Mouse (Mus musculus) spleen, postnatal 14 days (tissue): ENCODE results near the gene Pom121.
"Not testable (repeated sequence)": the region's sequence is repeated elsewhere in the genome, so short reads cannot be mapped to it uniquely, and the experiment has no call there.

Experiments used
- DNase-seq, 2 experiments: peaks; one replicate each; pipeline ENCODE4 v3.0.0; 2021 to 2022; ENCODE audit warnings: low spot score in 2 of 2

Pom121 gene

DNA sequence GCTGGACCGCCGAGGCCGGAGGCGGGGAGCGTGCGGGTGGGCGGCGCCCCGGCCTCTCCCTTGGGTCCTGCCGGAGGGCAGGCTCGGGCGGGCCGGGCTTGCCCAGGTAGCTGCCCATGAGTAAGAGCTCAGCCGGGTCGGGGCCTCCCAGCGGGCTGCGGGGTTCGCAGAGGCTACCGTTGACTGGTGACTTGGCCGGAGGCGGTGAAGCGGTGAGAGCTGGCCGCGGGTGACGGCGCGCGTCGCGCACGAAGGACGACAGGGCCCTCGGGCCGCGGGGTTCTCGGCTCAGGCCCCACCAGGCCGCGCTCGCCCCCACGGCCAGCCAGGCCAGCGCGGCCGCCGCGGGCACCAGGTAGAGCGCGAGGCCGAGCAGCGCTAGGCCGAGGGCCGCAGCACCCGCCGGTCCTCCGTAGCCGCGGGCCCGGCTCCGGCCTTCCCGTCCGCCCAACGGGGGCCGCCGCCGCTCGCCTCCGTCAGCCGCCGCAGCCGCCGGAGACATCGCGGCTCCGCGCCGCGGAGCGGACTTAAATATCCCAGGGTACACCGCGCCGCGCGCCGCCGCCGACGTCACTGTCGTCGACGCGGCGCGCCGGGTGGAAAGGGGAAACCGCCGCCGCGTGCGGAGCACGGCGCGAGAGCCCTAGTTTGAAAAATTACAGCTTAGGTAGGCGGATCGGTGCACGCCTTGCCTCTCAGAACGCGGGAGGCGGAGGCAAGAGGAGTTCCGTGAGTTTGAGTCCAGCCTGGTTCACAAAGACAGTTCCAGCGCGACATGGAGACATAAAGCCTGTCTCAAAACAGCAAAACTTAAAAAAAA lies at the start of gene Pom121:
Gene Pom121 (minus strand): TSS at position 543 of the 820 bp plus-strand sequence.
- DNase-seq: peak; percentile 68 to 78

DNA sequence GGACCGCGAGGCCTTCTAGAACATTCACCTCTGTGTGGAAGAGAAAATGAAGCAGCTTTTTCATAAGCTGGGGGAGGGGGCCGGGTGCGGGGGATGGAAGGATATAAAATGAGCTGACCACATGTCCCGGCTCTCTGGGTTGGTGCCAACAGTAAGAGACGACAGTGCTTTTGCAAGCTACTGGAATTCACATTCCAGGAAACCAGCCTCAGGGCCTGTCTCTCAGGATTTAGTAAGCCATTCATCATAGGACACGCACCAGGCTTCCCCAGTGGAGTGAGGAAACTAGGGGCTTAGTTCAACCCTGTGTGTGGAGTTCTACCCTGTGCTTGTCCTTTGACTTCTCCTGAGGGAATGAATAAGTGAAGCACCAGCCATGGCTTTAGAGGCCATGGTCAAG lies 48.1 kb upstream of the Pom121 start:
- no peak for DNase-seq

DNA sequence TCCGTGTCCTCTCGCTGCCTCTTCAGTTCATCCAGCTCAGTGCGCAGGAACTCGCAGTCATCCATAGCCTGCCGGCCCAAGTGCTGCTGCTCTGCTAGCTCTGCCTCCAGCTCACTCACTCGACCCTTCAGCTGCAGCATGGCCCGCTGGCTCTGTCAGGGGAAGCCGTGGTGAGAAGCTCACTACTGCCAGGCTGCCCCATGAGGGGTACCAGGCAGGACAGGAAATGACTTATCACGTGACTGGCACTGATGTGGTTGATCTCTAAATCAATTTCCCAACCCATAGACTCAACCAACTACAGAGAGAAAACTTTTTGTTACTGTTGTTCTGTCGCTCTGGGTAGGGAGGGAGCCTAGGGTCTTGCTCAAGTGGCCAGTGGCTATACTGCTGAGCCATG lies 40.7 kb upstream of the Pom121 start:
- DNase-seq: no peak

DNA sequence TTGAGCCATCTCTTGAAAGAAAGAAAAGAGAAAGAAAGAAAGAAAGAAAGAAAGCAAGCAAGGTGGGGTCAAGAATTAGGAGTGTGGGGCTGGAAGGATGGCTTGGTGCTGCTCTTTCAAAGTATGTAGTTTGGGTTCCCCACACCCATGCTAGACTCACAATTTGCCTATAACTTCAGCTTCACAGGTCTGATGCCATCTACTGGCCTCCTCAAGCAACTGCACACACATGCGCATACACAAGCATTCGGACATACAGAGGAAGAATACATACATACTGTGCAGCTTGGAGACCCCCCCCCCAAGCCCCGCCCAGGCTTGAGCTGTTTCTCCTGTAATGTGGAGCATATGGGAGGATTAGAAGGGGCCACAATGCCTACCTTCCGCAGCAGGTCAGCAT lies 39.5 kb upstream of the Pom121 start:
- DNase-seq: no peak

DNA sequence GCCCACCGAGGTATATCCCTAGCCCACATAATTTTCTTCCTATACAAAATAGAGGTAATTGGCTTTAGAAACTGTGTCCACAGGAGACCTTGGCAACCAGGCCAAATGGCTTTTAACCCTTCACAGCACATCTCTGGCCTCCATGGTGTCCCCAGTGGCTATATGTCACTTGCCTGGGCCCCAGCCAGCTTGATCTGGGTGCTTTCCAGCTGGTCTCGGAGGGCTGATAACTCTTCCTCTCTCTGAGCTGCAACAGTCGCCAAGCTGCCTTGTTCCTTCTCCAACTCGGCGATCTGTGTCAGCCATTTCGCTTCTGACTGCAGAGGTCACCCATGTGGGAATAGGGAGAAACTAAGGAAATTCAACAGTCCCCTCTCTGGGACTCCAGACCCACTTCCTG lies 36.8 kb upstream of the Pom121 start:
- DNase-seq: no peak

DNA sequence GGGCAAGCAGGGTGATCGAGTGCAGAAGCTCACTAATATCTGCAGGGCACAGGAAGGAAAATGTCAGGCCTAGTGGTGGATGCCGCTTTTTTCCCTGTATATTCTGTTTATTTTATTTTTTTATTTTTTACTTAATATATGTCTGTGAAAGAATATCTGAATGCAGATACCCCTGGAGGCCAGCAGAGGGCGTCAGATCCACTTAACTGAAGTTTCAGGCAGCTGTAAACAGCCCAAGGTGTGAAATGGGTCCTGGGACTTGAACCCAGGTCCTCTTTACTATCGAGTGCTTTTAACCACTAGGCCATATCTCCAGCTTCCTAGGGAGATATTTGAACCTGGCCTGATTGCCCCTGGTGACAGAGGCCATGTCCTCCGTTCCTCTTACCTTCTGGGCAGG lies 34.4 kb upstream of the Pom121 start:
- no peak for DNase-seq

DNA sequence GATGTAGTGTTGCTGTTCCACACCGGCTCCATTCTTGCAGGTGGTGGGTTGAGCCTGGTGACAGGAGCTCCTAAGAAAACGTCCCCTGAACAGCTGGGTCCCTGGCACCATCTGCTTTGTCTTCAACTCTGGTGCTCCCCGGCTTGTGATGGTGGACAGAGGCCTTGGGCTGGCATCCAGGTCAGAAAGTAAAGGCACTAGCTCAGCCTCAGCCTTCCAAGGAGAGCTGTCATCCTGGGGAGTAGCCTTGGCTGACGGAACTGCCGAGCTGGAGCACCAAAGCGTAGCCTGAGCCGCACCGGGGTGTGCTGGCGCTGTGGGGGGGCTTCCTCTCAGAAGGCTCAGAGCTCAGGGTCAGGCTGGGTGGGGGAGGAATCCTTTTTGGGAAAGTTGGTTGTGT lies 15.9 kb upstream of the Pom121 start:
- DNase-seq: no peak

DNA sequence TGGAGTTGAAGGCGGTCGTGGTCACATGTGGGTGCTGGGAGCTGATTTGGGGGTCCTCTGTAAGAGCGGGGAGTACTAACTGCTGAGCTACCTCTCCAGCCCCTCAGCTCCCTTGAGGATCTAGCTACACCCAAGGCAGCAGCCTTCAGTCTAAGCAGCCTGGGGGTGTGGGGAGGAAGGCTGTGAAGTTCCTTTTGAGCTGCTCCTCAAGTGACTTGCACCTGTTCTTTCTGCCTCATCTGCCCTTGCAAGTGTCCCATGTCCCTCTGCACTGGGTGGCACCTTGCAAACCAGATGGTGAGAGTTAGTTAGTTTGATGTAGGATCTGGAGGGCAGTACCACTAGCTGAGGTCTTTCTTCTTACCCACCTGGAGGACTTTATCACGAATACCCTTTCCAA lies 13.8 kb upstream of the Pom121 start:
- DNase-seq: no peak

DNA sequence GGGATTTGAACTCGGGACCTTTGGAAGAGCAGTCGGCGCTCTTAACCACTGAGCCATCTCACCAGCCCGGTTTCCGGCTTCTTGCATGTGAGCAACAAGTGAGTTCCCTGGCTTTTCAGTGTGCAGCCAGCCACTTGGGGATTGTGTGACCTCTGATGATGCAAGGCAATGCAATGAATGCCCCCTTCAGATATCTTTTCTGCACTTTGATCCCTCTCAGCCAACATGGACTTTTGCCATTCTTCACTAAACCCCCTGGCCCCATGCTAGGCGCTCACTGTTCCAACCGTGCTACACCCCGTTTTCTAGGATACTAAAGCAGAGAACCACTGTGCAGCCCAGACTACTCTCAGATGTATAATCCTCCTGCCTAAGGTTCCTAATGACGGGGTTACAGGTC lies 11.1 kb upstream of the Pom121 start:
- DNase-seq: no peak

DNA sequence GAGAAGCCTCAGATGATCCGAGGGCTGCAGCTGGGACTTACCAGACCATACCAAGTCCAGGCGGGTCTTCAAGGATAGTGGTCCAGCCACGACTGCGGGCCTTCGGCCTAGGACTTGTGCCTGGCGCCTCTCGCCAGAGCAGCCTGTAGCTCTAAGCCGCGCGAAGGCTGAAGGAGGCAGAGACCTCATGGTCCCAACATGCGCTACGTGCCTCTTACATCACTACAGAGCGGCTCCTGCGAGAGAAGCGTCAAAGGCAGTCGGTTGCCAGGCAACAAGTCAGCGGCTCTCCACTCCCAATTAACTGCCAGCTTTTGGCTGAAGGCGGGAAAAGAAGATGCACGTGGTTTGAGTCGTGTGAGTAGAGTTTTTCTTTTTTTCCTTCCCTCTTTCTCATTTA lies 10.3 kb upstream of the Pom121 start:
- no peak for DNase-seq

DNA sequence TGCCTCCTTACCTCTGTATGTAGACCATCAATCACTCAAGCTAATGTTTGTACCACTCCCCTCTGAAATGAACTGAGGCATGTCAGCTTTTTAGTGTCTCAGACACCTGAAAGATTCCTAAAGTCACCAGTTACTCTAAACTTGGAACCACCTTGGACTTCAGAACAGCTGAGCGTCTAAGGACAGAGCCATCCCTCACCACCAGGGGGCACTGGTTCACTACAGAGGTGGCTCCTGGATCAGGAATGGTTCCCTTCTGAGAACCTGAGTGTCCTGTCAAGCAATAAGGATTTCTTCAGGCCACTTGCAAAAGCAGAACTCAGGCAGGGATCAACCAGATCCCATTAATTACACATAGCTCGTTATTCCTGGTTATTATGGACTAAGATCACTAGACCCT lies 5.9 kb upstream of the Pom121 start:
- peak; percentile 50 to 73 for DNase-seq

DNA sequence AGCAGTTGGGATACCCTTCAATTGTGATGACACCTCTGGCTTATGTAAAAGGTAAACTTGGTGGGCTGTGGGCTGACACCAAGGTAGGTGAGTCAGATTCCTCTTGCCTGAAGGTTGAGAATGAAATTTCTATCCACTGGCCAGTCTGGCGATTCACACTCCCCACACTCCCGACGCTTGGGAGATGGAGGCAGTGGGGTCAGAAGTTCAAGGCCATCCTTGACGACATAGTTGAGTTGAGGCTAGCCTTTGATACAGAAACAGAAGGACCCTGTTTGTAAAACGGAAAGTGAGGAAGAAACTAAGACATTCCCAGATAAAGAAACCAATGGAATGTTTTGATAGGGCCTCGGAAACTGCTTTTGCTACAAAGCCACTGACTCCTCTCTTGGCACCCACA lies 5.0 kb upstream of the Pom121 start:
- no peak for DNase-seq

DNA sequence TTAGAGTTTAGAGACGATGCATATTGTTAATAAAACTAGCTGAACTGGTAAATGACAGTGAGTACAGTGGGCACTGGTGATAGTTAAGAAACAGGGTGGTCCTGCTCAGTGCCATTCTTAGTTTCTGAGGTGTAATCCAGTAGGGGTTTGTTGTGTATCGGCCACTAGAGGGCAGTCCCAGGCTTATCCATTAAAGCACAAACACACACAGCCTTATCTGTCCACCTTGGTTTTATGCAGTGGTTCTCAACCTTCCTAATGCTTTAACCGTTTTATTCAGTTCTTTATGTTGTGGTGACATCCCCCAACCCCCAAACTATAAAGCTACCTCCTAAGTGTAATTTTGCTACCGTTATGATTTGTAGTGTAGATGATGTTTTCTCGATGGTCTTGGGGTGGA lies 1.5 kb upstream of the Pom121 start:
- DNase-seq: peak in 1 of 2 experiments; percentile 14

DNA sequence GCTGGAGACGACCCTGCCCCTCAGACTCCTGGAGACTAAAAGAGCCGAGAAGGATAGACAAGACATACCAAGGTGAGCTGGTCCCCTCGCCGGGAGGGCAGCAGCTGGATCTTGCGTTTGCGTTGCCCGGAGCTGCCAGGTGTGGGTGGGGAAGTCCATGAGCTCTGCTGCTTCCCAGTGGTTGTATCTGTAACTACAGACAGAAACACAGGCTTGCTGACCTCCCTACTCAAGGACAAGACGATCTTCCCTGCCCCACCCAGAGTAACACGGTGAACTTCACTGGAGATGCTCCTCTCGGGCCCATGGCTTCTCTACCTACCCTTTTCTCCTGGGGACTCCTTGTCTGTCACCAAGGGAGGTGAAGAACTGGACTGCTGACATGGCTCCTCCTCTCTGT lies 10.6 kb downstream of the Pom121 start:
- DNase-seq: no peak

DNA sequence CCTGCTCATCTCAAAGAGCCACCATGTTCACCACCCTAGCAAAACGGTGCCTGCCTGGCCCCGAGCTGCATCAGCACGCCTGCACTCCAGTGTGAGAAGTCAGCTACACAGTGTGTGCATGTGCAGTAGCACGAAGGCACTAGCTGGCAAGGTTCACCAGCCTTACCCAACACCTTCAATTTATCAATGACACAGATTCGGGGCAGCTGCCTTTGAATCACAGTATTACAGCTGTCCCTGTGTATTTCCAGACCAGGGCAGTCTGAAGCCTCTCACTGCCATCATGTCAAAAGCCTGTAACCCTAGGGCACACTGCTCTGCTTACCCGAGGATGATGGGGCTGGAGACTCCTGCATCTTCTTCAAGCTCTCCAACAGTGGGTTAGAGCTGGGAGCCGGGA lies 11.6 kb downstream of the Pom121 start:
- DNase-seq: no peak

DNA sequence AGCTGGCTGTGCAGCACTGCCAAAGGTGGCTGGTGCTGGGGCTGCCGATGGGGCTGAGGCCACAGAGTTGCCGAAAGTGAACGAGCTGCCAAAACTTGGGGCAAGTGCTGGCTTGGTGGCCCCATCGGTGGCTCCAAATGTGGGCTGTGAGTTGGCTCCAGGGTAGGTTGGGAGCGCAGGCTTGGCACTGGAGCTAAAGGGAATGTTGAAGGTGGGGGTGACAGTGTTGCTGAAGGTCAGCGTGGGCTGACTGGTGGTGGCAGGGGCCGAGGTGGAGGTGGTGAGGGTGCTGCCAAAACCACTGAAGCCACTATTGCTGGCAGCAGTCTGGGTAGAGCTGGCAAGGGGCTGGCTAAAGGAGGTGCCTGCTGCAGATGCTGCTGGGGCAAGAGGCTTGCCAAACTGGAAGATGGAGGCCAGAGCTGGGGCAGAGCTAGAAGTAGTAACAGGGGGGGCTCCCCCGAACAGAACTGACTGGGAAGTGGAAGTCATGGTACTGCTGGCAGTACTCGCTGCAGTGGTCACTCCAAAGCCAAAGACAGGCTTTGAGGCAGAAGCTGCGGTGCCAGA lies 12.9 kb downstream of the Pom121 start:
- DNase-seq: no peak

DNA sequence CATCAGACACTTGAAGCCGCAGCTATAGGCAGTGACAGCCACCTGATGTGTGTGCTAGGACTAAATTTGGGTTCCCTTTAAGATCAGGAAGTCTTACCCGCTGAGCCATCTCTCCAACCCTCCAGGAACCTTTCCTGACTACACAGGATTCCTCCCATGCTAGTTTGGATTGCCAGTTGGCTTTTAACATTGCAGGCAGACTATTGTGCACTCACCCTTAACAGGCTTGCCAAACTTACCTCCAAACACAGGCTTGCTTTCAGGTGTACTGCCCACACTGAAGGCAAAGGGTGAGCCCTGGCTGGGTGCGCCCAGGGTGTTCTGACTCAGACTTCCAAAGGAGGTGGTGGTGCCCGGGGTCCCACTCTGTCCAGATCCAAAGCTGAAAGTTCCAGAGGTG lies 13.7 kb downstream of the Pom121 start:
- no peak for DNase-seq

DNA sequence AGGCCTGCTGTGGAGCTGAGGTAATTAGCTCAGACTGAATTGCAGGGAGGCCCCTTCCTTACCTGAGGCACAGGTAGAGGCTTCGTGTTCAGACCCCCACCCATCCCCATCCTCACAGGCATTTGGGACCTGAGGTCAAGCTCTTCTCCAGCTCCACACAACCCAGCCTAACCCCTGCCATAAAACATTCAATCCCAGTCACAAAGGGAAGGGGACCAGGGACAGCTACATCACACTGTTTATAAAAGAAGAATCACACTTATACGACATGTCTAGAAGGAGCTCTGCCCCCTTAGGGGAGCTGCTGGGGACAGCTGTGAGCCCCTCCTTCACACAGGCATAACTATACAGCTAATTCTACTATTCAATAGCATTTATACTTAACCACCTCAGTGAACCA lies 18.0 kb downstream of the Pom121 start:
- DNase-seq: no peak

DNA sequence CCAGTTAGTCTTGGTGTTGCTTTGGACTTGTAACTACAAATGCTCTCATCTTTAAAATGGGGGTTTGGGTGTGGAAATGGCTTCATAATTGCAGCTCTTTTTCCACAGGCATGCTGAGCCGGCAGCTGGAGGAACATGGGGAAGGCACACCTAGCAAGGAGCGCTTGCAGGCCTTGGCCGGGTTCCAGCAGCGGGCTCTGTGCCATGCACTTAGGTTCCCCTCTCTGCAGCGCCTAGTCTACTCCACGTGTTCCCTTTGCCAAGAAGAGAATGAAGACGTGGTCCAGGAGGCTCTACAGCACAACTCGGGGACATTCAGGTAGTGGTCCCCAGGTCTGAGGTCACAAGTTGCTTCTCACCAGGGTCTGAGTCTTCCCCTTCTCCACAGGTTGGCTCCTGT lies 19.2 kb downstream of the Pom121 start:
- DNase-seq: no peak

DNA sequence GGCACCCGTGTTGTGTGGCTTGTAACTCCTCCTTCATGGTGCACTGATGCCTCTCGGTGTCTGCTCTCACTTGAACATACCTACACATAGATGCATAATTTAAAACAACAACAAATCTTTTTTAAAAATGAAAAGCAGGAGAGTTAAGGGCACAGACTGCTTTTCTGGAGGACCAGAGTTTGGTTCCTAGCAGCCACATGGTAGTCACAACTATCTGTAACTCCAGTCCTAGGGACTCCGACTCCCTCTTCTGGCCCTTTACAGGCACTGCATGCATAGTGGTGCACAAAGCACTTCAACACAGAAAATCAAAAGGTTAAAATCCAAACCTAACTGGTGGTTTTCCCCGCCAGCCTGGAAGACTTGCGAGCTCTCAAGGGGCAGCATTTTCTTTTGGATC lies 20.7 kb downstream of the Pom121 start:
- no peak for DNase-seq

DNA sequence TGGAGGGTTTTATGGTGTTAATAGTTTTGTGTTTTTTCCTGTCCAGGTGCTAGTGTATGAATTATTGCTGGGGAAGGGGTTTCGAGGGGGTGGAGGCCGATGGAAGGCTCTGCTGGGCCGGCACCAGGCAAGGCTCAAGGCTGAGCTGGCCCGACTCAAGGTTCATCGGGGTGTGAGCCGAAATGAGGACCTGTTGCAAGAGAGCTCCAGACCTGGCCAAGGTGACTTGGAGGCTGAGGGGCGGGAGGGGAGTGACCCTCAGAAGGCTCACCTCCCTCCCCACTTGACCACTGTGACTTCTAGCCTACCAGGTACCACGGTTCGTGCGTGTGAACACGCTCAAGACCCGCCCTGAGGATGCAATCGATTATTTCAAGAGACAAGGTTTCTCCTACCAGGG lies 23.2 kb downstream of the Pom121 start:
- no peak for DNase-seq

DNA sequence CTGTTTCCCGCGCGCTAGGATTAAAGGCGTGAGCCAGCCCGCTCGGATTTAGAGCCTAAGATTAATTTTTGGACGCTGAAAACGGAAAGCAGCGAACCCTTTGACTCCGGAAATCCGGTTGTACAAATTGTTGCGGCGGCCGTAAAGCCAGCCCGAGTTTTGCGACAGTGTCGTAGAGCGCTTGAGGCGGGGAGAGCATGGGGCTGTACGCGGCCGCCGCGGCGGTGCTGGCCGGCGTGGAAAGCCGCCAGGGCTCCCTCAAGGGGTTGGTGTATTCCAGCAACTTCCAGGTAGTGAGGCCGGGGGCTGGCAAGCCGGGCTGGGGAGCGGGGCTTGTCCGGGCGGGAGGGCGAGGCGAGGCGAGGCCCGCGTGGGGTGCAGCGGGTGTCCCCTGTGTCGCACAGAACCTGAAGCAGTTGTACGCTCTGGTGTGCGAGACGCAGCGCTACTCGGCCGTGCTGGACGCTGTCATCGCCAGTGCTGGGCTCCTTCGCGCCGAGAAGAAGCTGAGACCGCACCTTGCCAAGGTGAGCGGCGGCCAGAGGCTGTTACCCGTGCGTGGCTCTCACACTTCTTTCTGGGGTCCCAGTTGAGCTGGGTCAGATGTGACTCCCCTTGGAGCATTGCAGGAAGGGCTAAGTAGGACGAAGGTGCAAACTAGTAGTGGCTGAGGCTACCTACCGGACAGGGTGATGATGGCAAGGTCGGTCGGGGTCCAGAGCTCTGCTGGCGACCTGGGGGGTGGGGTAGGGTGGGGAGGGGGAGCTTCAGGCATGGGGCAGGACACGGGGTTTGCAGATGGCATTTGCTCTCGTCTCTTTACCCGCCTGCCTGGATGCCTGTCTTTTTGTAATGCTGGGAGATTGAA lies 24.3 kb downstream of the Pom121 start, which contains the start of gene Nsun5:
Gene Nsun5 (plus strand): TSS at position 167 of the 868 bp plus-strand sequence.
- DNase-seq: peak; percentile 91 to 95

DNA sequence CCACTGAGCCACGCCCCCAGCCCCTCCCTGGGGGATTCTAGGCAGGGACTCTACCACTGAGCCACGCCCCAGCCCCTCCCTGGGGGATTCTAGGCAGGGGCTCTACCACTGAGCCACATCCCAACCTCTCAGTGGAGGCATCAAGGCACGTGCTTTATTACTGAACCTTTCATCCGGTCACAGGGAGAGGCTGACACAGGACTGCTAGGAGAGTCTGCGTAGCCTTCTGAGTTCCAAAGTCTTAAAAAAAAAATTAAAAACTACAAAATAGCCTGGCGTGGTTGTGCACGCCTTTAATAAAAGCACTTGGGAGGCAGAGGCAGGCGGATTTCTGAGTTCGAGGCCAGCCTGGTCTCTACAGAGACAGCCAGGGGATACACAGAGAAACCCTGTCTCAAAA lies 25.1 kb downstream of the Pom121 start:
- not testable (repeated sequence) for DNase-seq
